In the genomic region with DNA sequence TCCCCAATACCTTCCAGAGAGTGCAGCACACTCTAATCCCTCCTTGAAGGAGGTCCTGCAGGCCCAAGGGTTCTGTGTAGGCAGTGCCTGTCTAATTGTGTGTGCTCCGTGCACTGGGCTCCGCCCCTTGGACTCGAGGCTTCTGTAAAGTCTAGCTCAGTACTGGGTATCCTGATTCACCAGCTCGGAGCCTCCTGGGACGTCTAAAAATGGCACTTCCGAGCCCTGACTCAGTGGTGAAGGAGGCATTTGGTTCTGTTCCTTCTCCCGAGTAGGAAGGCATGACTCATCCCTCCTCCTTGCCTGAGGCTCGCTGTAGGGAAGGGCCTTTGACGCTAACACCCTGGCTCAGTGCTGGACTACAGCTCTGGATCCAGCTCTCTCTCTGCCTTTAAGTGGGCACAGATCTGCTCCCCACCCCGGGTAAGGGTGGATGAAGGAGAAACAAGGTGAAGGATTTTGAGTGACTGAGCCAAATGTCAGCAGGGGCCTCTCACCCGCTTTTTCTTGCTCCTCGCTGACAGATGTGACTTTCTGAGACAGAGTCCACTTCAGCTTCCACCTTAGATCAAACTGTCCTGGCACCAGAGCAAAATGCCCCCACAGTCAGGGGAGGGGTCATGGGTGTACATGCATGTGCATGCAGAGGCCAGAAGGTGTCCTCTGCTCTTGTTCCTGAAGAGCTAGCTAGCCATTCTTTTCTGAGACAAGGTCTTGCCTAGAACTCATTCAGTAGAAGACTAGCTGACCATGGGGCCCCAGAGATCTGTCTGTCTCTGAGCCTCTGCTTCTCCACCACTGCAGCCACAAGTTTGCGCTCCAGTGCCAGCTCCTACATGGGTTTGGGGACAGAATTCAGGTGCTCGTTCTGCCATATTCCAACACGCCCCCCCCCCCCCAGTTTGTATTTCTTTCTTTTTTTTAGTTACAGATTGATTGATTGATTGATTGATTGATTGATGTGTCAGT, we compare ENCODE assay signal across 8 mouse cellular contexts.
DNase-seq lines count a peak whose midpoint lies in the region; ATAC-seq and TF ChIP-seq lines count a peak whose summit lies in the region.

No protein-coding gene starts in this region.

- 47% methylated on average over 15 of the region's 15 CpGs for WGBS in limb, embryonic 12.5 days
- 49% methylated on average over 15 of the region's 15 CpGs for WGBS in limb, embryonic 10.5 days
- 36% methylated on average over 14 of the region's 15 CpGs for WGBS in forebrain, embryonic 16.5 days
- 47% methylated on average over 15 of the region's 15 CpGs for WGBS in limb, embryonic 15.5 days
- 33% methylated on average over 15 of the region's 15 CpGs for WGBS in olfactory bulb, adult 2 months

- TF ChIP-seq CTCF in olfactory bulb, adult 2 months (IDR thresholded peaks at IDR 0.05; ENCODE audit: insufficient read depth, low read depth, low read length): no peak

- H3K4me1 ChIP-seq in limb, embryonic 12.5 days (replicated peaks): peaks cover 13% of the 10 kb centered on the region
- H3K4me1 ChIP-seq in limb, embryonic 10.5 days: peaks cover 25% of the 10 kb centered on the region
- peaks cover 8% of the 10 kb centered on the region for H3K4me1 ChIP-seq in forebrain, embryonic 16.5 days (replicated peaks; ENCODE audit: control insufficient read depth, insufficient read depth, low read length)
- peaks cover 20% of the 10 kb centered on the region for H3K4me1 ChIP-seq in limb, embryonic 15.5 days
- peaks cover 39% of the 10 kb centered on the region for H3K4me1 ChIP-seq in olfactory bulb, adult 2 months (ENCODE audit: control insufficient read depth, insufficient read depth, low read length)

- DNase-seq in limb, embryonic 10.5 days (ENCODE audit: low spot score): no peak
- peak; percentile 33 to 49 for DNase-seq in adrenal gland, adult 18-20 months (ENCODE audit: low spot score in 2 of 2)
- peak; percentile 37 to 42 for DNase-seq in heart, postnatal 36 days
- no peak for DNase-seq in spleen, postnatal 14 days (ENCODE audit: low spot score in 2 of 2)

- TF ChIP-seq POLR2A in olfactory bulb, adult 2 months (IDR thresholded peaks at IDR 0.05; ENCODE audit: insufficient read depth, low read depth, low read length): no peak

- no peaks in the 10 kb centered on the region for H3K9me3 ChIP-seq in limb, embryonic 12.5 days
- no peaks in the 10 kb centered on the region for H3K9me3 ChIP-seq in limb, embryonic 10.5 days (replicated peaks)
- H3K9me3 ChIP-seq in forebrain, embryonic 16.5 days (ENCODE audit: control insufficient read depth, low read length): no peaks in the 10 kb centered on the region
- no peaks in the 10 kb centered on the region for H3K9me3 ChIP-seq in limb, embryonic 15.5 days

- H3K27me3 ChIP-seq in limb, embryonic 12.5 days: no peaks in the 10 kb centered on the region; the same call in 1 of the 2 replicates
- no peaks in the 10 kb centered on the region for H3K27me3 ChIP-seq in limb, embryonic 10.5 days (ENCODE audit: low read depth, poor library complexity, severe bottlenecking)
- H3K27me3 ChIP-seq in forebrain, embryonic 16.5 days (replicated peaks; ENCODE audit: control insufficient read depth, insufficient read depth, low read length): no peaks in the 10 kb centered on the region
- no peaks in the 10 kb centered on the region; the same call in 1 of the 2 replicates for H3K27me3 ChIP-seq in limb, embryonic 15.5 days

- no peak for ATAC-seq in limb, embryonic 12.5 days (ENCODE audit: insufficient number of reproducible peaks, insufficient read depth, low FRiP score, low TSS enrichment, low read depth)
- ATAC-seq in forebrain, embryonic 16.5 days: peak; percentile 41
- peak; percentile 67 for ATAC-seq in limb, embryonic 15.5 days (ENCODE audit: insufficient number of reproducible peaks, low FRiP score, low TSS enrichment, low read depth)

- no peak overlapping the region for H3K4me3 ChIP-seq in limb, embryonic 12.5 days (replicated peaks)
- no peak overlapping the region for H3K4me3 ChIP-seq in limb, embryonic 10.5 days
- no peak overlapping the region for H3K4me3 ChIP-seq in forebrain, embryonic 16.5 days (replicated peaks; ENCODE audit: low read length)
- no peak overlapping the region for H3K4me3 ChIP-seq in limb, embryonic 15.5 days
- H3K4me3 ChIP-seq in olfactory bulb, adult 2 months (ENCODE audit: insufficient read depth, low read depth, low read length): no peak overlapping the region

- H3K36me3 ChIP-seq in limb, embryonic 12.5 days: no peaks in the 10 kb centered on the region
- H3K36me3 ChIP-seq in limb, embryonic 10.5 days: no peaks in the 10 kb centered on the region
- no peaks in the 10 kb centered on the region for H3K36me3 ChIP-seq in forebrain, embryonic 16.5 days (ENCODE audit: control insufficient read depth, insufficient read depth)
- H3K36me3 ChIP-seq in limb, embryonic 15.5 days: no peaks in the 10 kb centered on the region

- H3K9ac ChIP-seq in limb, embryonic 12.5 days (replicated peaks): no peak overlapping the region
- no peak overlapping the region for H3K9ac ChIP-seq in forebrain, embryonic 16.5 days (replicated peaks; ENCODE audit: low read depth, low read length)
- H3K9ac ChIP-seq in limb, embryonic 15.5 days: no peak overlapping the region

- H3K27ac ChIP-seq in limb, embryonic 12.5 days: no peak overlapping the region
- no peak overlapping the region for H3K27ac ChIP-seq in limb, embryonic 10.5 days
- H3K27ac ChIP-seq in forebrain, embryonic 16.5 days (ENCODE audit: low read length): no peak overlapping the region
- peak overlapping the region; percentile 22 for H3K27ac ChIP-seq in limb, embryonic 15.5 days
- peak overlapping the region; percentile 96 for H3K27ac ChIP-seq in olfactory bulb, adult 2 months (ENCODE audit: insufficient read depth, low read depth, low read length)

- intact Hi-C loops in heart, postnatal 36 days (cut with DNase I): no loop called here

- H3K4me2 ChIP-seq in limb, embryonic 12.5 days: 0 out of 2 replicates have a peak overlapping the region, but pooled peaks have one; percentile 19
- no peak overlapping the region; the same call in 1 of the 2 replicates for H3K4me2 ChIP-seq in forebrain, embryonic 16.5 days (ENCODE audit: low read length)
- peak overlapping the region; percentile 25; the same call in 1 of the 2 replicates for H3K4me2 ChIP-seq in limb, embryonic 15.5 days

Comparison
In these comparisons a context has a peak if more than half of its experiments do, and no peak if none do; other contexts are left out.
1. H3K27ac ChIP-seq: peak in limb, embryonic 15.5 days (single experiment) and olfactory bulb, adult 2 months (single experiment); none in limb, embryonic 12.5 days (single experiment), limb, embryonic 10.5 days (single experiment) and forebrain, embryonic 16.5 days (single experiment).
2. DNase-seq: peak in adrenal gland, adult 18-20 months (2 of 2) and heart, postnatal 36 days (2 of 2); none in limb, embryonic 10.5 days (single experiment) and spleen, postnatal 14 days (0 of 2).